Mouse (Mus musculus): Measurements from ENCODE around the gene Ttc9c.

DNA sequence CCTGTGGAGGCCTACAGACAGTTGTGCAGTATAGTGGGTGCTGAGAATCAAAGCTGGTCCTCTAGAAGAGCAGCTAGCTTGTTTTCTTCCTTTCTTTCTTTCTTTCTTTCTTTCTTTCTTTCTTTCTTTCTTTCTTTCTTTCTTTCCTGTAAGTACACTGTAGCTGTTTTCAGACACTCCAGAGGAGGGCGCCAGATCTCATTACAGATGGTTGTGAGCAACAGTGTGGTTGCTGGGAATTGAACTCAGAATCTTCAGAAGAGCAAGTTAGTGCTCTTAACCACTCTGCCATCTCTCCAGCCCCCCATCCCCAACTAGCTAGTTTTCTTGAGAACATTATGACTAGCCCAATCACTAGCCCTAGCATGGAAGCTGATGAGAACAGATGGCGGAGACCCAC lies 58.4 kb downstream of the Ttc9c start:
- TF ChIP-seq CTCF (IDR thresholded peaks at IDR 0.05; ENCODE audit: low read depth) (peak; percentile 32; the same call in 1 of the 2 replicates), EP300 (IDR thresholded peaks at IDR 0.05; ENCODE audit: low read depth) (no peak)
